Mouse (Mus musculus): ENCODE results near the gene Lrrc4b.

DNA sequence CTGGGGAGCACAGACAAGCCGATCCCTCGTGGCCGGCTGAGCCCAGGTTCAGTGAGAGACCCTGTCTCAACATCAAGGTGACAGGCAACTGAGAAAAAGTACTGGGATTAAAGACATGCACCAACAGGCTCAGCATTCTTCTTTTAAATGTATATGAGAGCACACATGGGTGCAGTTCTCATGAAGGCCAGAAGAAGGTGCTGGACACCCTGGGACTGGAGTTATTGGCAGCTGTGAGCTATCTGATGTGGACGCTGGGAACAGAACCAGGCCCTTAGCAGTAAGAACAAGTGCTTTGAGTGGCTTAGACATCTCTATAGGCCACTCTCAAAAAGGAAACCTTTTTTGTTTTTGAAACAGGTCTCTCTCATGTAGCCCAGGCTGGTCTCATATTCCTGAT, 17.7 kb upstream of the Lrrc4b start:
- no peak for TF ChIP-seq TCF12 (IDR thresholded peaks at IDR 0.05; ENCODE audit: insufficient read depth, poor library complexity, severe bottlenecking)
- no peak for TF ChIP-seq POLR2A (IDR thresholded peaks at IDR 0.05; ENCODE audit: insufficient read length, low read depth)
- TF ChIP-seq MYOG (IDR thresholded peaks at IDR 0.05; ENCODE audit: control insufficient read depth in 1 of 3, insufficient read depth in 1 of 3, insufficient read length in 2 of 3, low read depth in 2 of 3) = no peak
- TF ChIP-seq TCF3 (IDR thresholded peaks at IDR 0.05; ENCODE audit: insufficient read length, low read depth) = no peak
- no peak for TF ChIP-seq USF1 (IDR thresholded peaks at IDR 0.05; ENCODE audit: low read depth)
- no peak for TF ChIP-seq CEBPB (IDR thresholded peaks at IDR 0.05; ENCODE audit: insufficient read depth, poor library complexity, severe bottlenecking)
- TF ChIP-seq MAX (IDR thresholded peaks at IDR 0.05; ENCODE audit: low read depth) = no peak
